Mouse (Mus musculus) MEL (cell line): Measurements from ENCODE around the gene Trio.

ENCODE experiments used
- CTCF ChIP-seq, 3 experiments: IDR thresholded peaks in 2 of 3; conservative IDR thresholded peaks in 1 of 3; 2 replicates each; pipeline ENCODE4 v1.5.1; 2011 to 2012; ENCODE audit warnings: low read length in 3 of 3, low read depth in 2 of 3, mild to moderate bottlenecking in 2 of 3, improper control_type of control experiment in 1 of 3, inconsistent platforms in 1 of 3, mixed read lengths in 1 of 3, moderate library complexity in 1 of 3; ENCODE audit not compliant: control insufficient read depth in 1 of 3, insufficient read depth in 1 of 3, poor library complexity in 1 of 3, severe bottlenecking in 1 of 3
- ELF1 ChIP-seq: IDR thresholded peaks from 2 replicates; pipeline ENCODE4 v1.6.1; 2014; ENCODE audit warnings: low read depth, mild to moderate bottlenecking, inconsistent platforms, low read length, improper control_type of control experiment, moderate library complexity
- EP300 ChIP-seq, 2 experiments: IDR thresholded peaks; 2 replicates each; pipeline ENCODE4 v1.6.1; 2011; ENCODE audit warnings: improper control_type of control experiment in 2 of 2, low read length in 2 of 2, low read depth in 1 of 2, mild to moderate bottlenecking in 1 of 2
- GATA1 ChIP-seq: IDR thresholded peaks from 2 replicates; pipeline ENCODE4 v1.6.1; 2011; ENCODE audit warnings: low read depth, low read length, improper control_type of control experiment
- NELFE ChIP-seq: IDR thresholded peaks from 2 replicates; pipeline ENCODE4 v1.6.1; 2011; ENCODE audit warnings: low read depth, low read length, improper control_type of control experiment
- POLR2A ChIP-seq, 2 experiments: IDR thresholded peaks; 2 replicates each; pipeline ENCODE4 v1.6.1; 2011 to 2012; ENCODE audit warnings: low read length in 2 of 2, mild to moderate bottlenecking in 2 of 2, control low read depth in 1 of 2, improper control_type of control experiment in 1 of 2, low read depth in 1 of 2, moderate library complexity in 1 of 2; ENCODE audit not compliant: control insufficient read depth in 1 of 2, insufficient read depth in 1 of 2, poor library complexity in 1 of 2
- SMC3 ChIP-seq: IDR thresholded peaks from 2 replicates; pipeline ENCODE4 v1.6.1; 2011; ENCODE audit warnings: low read depth, low read length, improper control_type of control experiment
- TAL1 ChIP-seq: IDR thresholded peaks from 2 replicates; pipeline ENCODE4 v1.6.1; 2012; ENCODE audit warnings: mild to moderate bottlenecking, inconsistent platforms, low read length, moderate library complexity, mixed read lengths
- UBTF ChIP-seq: IDR thresholded peaks from 2 replicates; pipeline ENCODE4 v1.6.1; 2012; ENCODE audit warnings: low read depth, mild to moderate bottlenecking, inconsistent platforms, low read length, improper control_type of control experiment, moderate library complexity, borderline replicate concordance; ENCODE audit not compliant: insufficient read depth
- USF1 ChIP-seq: IDR thresholded peaks from 2 replicates; pipeline ENCODE4 v1.6.1; 2014; ENCODE audit warnings: low read depth, mild to moderate bottlenecking, inconsistent platforms, low read length, improper control_type of control experiment, moderate library complexity
- USF2 ChIP-seq, 2 experiments: IDR thresholded peaks; 2 replicates each; pipeline ENCODE4 v1.6.1; 2011 to 2012; ENCODE audit warnings: improper control_type of control experiment in 2 of 2, low read length in 2 of 2, borderline replicate concordance in 1 of 2, inconsistent platforms in 1 of 2, low read depth in 1 of 2, mild to moderate bottlenecking in 1 of 2; ENCODE audit not compliant: insufficient read depth in 1 of 2
- ZNF384 ChIP-seq: IDR thresholded peaks from 2 replicates; pipeline ENCODE4 v1.6.1; 2012; ENCODE audit warnings: low read depth, mild to moderate bottlenecking, inconsistent platforms, low read length, improper control_type of control experiment

GRCm38 (mm10) chr15:27791141-27791540 is 234.5 kb downstream of the Trio start:
- TF ChIP-seq CTCF (IDR thresholded peaks at IDR 0.05 in 2 of 3, conservative IDR thresholded peaks at IDR 0.05 in 1 of 3; ENCODE audit: control insufficient read depth in 1 of 3, insufficient read depth in 1 of 3, low read depth in 2 of 3, low read length in 3 of 3, poor library complexity in 1 of 3, severe bottlenecking in 1 of 3), result no peak
- TF ChIP-seq GATA1, result no peak
- TF ChIP-seq EP300 (IDR thresholded peaks at IDR 0.05; ENCODE audit: low read depth in 1 of 2, low read length in 2 of 2), result no peak
- no peak for TF ChIP-seq POLR2A (IDR thresholded peaks at IDR 0.05; ENCODE audit: control insufficient read depth in 1 of 2, insufficient read depth in 1 of 2, low read depth in 1 of 2, low read length in 2 of 2, poor library complexity in 1 of 2)
- TF ChIP-seq USF1, result no peak
- no peak for TF ChIP-seq ZNF384
- no peak for TF ChIP-seq UBTF
- no peak for TF ChIP-seq USF2 (IDR thresholded peaks at IDR 0.05; ENCODE audit: borderline replicate concordance in 1 of 2, insufficient read depth in 1 of 2, low read depth in 1 of 2, low read length in 2 of 2)
- no peak for TF ChIP-seq TAL1
- TF ChIP-seq ELF1, result no peak
- TF ChIP-seq NELFE, result no peak
- TF ChIP-seq SMC3, result no peak
